Mouse (Mus musculus): Measurements from ENCODE around the gene Apoo. TPM values are rescaled to one million over a fixed set of nuclear protein-coding genes. Genes with fewer than 3 reads are reported as not detected.
"Not testable (repeated sequence)": the region's sequence is repeated elsewhere in the genome, so short reads cannot be mapped to it uniquely, and the experiment has no call there.

Apoo gene
- polyA plus RNA-seq, 1 experiment from 2014 or later: 105 TPM

DNA sequence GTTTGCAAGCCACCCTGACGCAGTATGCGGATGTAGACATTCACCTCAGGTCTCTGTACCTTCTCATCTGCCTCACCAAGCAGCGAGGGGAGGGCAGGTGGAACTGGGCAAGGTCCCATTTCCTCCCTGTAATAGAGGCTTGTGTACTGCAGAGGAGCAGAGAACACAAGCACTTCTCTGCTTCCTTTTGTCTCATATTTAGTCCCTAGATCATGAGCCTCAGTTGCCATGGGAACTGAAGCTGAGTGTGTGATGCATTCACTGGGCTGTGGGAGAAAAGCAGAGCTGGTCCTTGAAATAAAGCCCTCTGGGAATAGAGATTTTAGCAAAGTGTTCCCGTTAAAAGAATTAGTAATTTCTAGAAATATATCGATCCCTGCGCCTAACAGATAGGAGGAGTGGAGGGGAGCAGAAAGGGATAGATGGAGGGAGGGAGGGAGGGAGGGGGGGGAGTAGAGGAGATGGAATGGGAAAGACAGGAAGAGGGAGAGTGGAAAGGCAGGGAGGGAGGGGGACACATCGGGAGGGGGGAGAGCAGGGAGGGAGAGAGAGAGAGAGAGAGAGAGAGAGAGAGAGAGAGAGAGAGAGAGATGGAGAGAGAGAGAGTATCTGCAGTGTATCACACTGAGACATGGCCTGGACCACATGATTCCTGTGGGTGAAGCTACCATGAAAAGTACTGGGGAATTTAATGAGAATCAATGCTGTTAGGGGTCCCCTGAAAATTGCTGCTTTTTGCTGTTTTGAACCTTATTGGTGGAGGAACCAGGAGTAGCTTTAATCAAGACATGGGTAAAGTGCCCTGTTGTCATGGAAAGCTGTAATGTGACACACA is 83.3 kb downstream of the Apoo start:
- H3K4me3 ChIP-seq; H3K27ac ChIP-seq (replicated peaks); H3K36me3 ChIP-seq (replicated peaks); H3K4me1 ChIP-seq; DNase-seq (ENCODE audit: low spot score); H3K9me3 ChIP-seq: not testable (repeated sequence)
- H3K27me3 ChIP-seq (replicated peaks; ENCODE audit: low read depth, poor library complexity, severe bottlenecking): peaks cover 36% of the 10 kb centered on the region
- WGBS: 67% methylated on average over 1 of the region's 7 CpGs

DNA sequence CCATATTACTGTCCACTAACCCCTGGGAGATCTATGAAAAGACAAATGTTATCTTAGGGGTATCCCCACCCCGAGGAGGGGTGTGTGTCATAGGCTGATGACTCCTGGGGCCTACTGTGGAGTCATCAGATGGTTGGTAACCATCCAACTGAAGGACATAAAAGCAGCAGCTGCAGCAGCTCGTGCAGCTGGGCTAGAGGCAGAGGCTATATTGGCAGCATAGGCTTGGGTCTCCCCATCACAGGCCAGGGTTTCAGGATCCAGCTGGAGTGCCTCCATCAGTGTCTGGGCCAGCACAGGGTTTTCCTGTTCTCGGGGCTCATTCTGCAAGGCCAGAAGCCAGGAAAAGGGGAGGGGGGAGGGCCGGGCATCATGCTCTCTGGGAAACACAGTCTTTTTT is 92.4 kb downstream of the Apoo start:
- H3K27me3 ChIP-seq (replicated peaks; ENCODE audit: low read depth, poor library complexity, severe bottlenecking): peaks cover 67% of the 10 kb centered on the region
- no peaks in the 10 kb centered on the region for H3K36me3 ChIP-seq (replicated peaks)
- H3K9me3 ChIP-seq: no peaks in the 10 kb centered on the region
- H3K4me3 ChIP-seq: no peak overlapping the region
- no peak for DNase-seq (ENCODE audit: low spot score)
- no peak overlapping the region for H3K27ac ChIP-seq (replicated peaks)
- 65% methylated on average over 4 of the region's 4 CpGs for WGBS
- no peaks in the 10 kb centered on the region for H3K4me1 ChIP-seq

DNA sequence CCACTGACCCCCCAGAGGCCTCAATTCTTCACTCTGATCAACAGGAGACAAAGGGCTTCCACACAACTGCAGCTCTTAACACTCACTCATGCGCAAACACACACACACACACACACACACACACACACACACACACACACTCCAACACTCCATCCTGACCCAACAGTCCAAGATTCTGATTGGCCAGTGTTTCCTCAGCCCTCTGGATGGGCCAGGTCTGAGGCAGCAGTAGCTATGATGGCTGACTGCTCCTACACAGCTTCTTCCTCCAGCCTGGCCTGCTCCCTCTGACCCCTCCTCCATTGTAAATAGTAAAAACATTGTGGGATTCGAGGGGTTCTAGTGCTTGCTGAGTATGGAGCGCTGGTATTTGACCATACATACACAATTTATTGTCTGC is 94.6 kb downstream of the Apoo start:
- H3K27ac ChIP-seq (replicated peaks); DNase-seq (ENCODE audit: low spot score); H3K4me1 ChIP-seq; H3K36me3 ChIP-seq (replicated peaks); H3K4me3 ChIP-seq; H3K9me3 ChIP-seq: not testable (repeated sequence)
- 50% methylated on average over 1 of the region's 3 CpGs for WGBS
- H3K27me3 ChIP-seq (replicated peaks; ENCODE audit: low read depth, poor library complexity, severe bottlenecking): peaks cover 47% of the 10 kb centered on the region

DNA sequence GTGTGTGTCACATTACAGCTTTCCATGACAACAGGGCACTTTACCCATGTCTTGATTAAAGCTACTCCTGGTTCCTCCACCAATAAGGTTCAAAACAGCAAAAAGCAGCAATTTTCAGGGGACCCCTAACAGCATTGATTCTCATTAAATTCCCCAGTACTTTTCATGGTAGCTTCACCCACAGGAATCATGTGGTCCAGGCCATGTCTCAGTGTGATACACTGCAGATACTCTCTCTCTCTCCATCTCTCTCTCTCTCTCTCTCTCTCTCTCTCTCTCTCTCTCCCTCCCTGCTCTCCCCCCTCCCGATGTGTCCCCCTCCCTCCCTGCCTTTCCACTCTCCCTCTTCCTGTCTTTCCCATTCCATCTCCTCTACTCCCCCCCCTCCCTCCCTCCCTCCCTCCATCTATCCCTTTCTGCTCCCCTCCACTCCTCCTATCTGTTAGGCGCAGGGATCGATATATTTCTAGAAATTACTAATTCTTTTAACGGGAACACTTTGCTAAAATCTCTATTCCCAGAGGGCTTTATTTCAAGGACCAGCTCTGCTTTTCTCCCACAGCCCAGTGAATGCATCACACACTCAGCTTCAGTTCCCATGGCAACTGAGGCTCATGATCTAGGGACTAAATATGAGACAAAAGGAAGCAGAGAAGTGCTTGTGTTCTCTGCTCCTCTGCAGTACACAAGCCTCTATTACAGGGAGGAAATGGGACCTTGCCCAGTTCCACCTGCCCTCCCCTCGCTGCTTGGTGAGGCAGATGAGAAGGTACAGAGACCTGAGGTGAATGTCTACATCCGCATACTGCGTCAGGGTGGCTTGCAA is 95.9 kb downstream of the Apoo start:
- WGBS: 40% methylated on average over 1 of the region's 7 CpGs
- not testable (repeated sequence) for H3K4me3 ChIP-seq; DNase-seq (ENCODE audit: low spot score); H3K27ac ChIP-seq (replicated peaks); H3K9me3 ChIP-seq; H3K4me1 ChIP-seq; H3K36me3 ChIP-seq (replicated peaks)
- peaks cover 34% of the 10 kb centered on the region for H3K27me3 ChIP-seq (replicated peaks; ENCODE audit: low read depth, poor library complexity, severe bottlenecking)

Small RNA genes lying within 50 kb of the gene (microRNA-seq; reads per million reads assigned to microRNA genes)
- gene Gm44477: not detected

Other genes starting within 250 kb of the Apoo start
- gene Zfx, start 243.4 kb upstream of the Apoo start, polyA plus RNA-seq (2016; fragmentation: Nextera tagmentation; extraction: Ambion mirVana): 26.2 and 29.3 TPM in 2 replicates
- gene Eif2s3x, start 154.3 kb upstream of the Apoo start, polyA plus RNA-seq (2016; fragmentation: Nextera tagmentation; extraction: Ambion mirVana): 108 and 112 TPM in 2 replicates
- 7.2 TPM in 2 replicates for gene Klhl15, start 132.5 kb upstream of the Apoo start, polyA plus RNA-seq (2016; fragmentation: Nextera tagmentation; extraction: Ambion mirVana)
- 0.07 and 0.08 TPM in 2 replicates for gene Fam90a1b, start 340 bp upstream of the Apoo start, polyA plus RNA-seq (2016; fragmentation: Nextera tagmentation; extraction: Ambion mirVana)
- gene Maged1, start 175.0 kb downstream of the Apoo start, polyA plus RNA-seq (2016; fragmentation: Nextera tagmentation; extraction: Ambion mirVana): 696 and 702 TPM in 2 replicates

All from embryonic facial prominence, embryonic 10.5 days (tissue).